Mouse (Mus musculus): ENCODE results near the gene Krtap17-1. TPM values are rescaled to one million over a fixed set of nuclear protein-coding genes. Genes with fewer than 3 reads are reported as not detected.

The Krtap17-1 gene
- polyA plus RNA-seq, 1 experiment from 2014 or later = not detected

- H3K9ac ChIP-seq (ENCODE audit: low read length) = no peak overlapping the region
- 52% methylated on average over 3 of the region's 3 CpGs for WGBS
- H3K4me3 ChIP-seq (ENCODE audit: low read depth, low read length) = no peak overlapping the region
- H3K27me3 ChIP-seq (ENCODE audit: control insufficient read depth, insufficient read depth, low read length) = no peaks in the 10 kb centered on the region
- H3K4me1 ChIP-seq (ENCODE audit: control insufficient read depth, insufficient read depth, low read length) = no peaks in the 10 kb centered on the region
- H3K27ac ChIP-seq (ENCODE audit: low read depth, low read length) = no peak overlapping the region
- H3K36me3 ChIP-seq (ENCODE audit: control insufficient read depth, insufficient read depth, low read length) = no peaks in the 10 kb centered on the region
- no peaks in the 10 kb centered on the region for H3K9me3 ChIP-seq (ENCODE audit: control insufficient read depth, low read length)
- DNase-seq (ENCODE audit: low spot score, missing footprints) (no peak), ATAC-seq (ENCODE audit: low FRiP score) (no peak)
- H3K4me2 ChIP-seq = no peak overlapping the region
These were observed 12.8 kb upstream of the Krtap17-1 start for GRCm38 (mm10) chr11:100006624-100007023.

- Histone ChIP-seq H3K9ac (ENCODE audit: low read length) (no peak overlapping the region), H3K27me3 (ENCODE audit: control insufficient read depth, insufficient read depth, low read length) (no peaks in the 10 kb centered on the region), H3K9me3 (ENCODE audit: control insufficient read depth, low read length) (no peaks in the 10 kb centered on the region), H3K4me1 (ENCODE audit: control insufficient read depth, insufficient read depth, low read length) (no peaks in the 10 kb centered on the region), H3K36me3 (ENCODE audit: control insufficient read depth, insufficient read depth, low read length) (no peaks in the 10 kb centered on the region), H3K4me3 (ENCODE audit: low read depth, low read length) (no peak overlapping the region), H3K27ac (ENCODE audit: low read depth, low read length) (no peak overlapping the region), H3K4me2 (no peak overlapping the region)
- no peak for DNase-seq (ENCODE audit: low spot score, missing footprints)
- 89% methylated on average over 8 of the region's 8 CpGs for WGBS
- ATAC-seq (ENCODE audit: low FRiP score) = no peak
These were observed 12.1 kb upstream of the Krtap17-1 start for GRCm38 (mm10) chr11:100005905-100006304.

GRCm38 (mm10) chr11:100004846-100005245 is 11.1 kb upstream of the Krtap17-1 start:
- no peak overlapping the region for H3K4me2 ChIP-seq
- no peaks in the 10 kb centered on the region for H3K36me3 ChIP-seq (ENCODE audit: control insufficient read depth, insufficient read depth, low read length)
- WGBS = 27% methylated on average over 6 of the region's 6 CpGs
- H3K4me3 ChIP-seq (ENCODE audit: low read depth, low read length) = no peak overlapping the region
- H3K9ac ChIP-seq (ENCODE audit: low read length) = no peak overlapping the region
- H3K9me3 ChIP-seq (ENCODE audit: control insufficient read depth, low read length) = no peaks in the 10 kb centered on the region
- ATAC-seq (ENCODE audit: low FRiP score) (no peak), DNase-seq (ENCODE audit: low spot score, missing footprints) (peak; percentile 84)
- no peak overlapping the region for H3K27ac ChIP-seq (ENCODE audit: low read depth, low read length)
- no peaks in the 10 kb centered on the region for H3K27me3 ChIP-seq (ENCODE audit: control insufficient read depth, insufficient read depth, low read length)
- H3K4me1 ChIP-seq (ENCODE audit: control insufficient read depth, insufficient read depth, low read length) = no peaks in the 10 kb centered on the region

GRCm38 (mm10) chr11:99999091-99999490 is 5.3 kb upstream of the Krtap17-1 start:
- Histone ChIP-seq H3K4me2 (no peak overlapping the region), H3K4me1 (ENCODE audit: control insufficient read depth, insufficient read depth, low read length) (no peaks in the 10 kb centered on the region), H3K36me3 (ENCODE audit: control insufficient read depth, insufficient read depth, low read length) (no peaks in the 10 kb centered on the region), H3K27me3 (ENCODE audit: control insufficient read depth, insufficient read depth, low read length) (no peaks in the 10 kb centered on the region), H3K9me3 (ENCODE audit: control insufficient read depth, low read length) (no peaks in the 10 kb centered on the region), H3K27ac (ENCODE audit: low read depth, low read length) (no peak overlapping the region), H3K4me3 (ENCODE audit: low read depth, low read length) (no peak overlapping the region), H3K9ac (ENCODE audit: low read length) (no peak overlapping the region)
- WGBS = 94% methylated on average over 7 of the region's 7 CpGs
- DNase-seq (ENCODE audit: low spot score, missing footprints) (no peak), ATAC-seq (ENCODE audit: low FRiP score) (no peak)

- DNase-seq (ENCODE audit: low spot score, missing footprints) (no peak), ATAC-seq (ENCODE audit: low FRiP score) (no peak)
- Histone ChIP-seq H3K4me3 (ENCODE audit: low read depth, low read length) (no peak overlapping the region), H3K4me2 (no peak overlapping the region), H3K4me1 (ENCODE audit: control insufficient read depth, insufficient read depth, low read length) (no peaks in the 10 kb centered on the region), H3K9me3 (ENCODE audit: control insufficient read depth, low read length) (no peaks in the 10 kb centered on the region), H3K27ac (ENCODE audit: low read depth, low read length) (no peak overlapping the region), H3K9ac (ENCODE audit: low read length) (no peak overlapping the region), H3K27me3 (ENCODE audit: control insufficient read depth, insufficient read depth, low read length) (no peaks in the 10 kb centered on the region), H3K36me3 (ENCODE audit: control insufficient read depth, insufficient read depth, low read length) (no peaks in the 10 kb centered on the region)
- 74% methylated on average over 4 of the region's 4 CpGs for WGBS
These were observed 529 bp upstream of the Krtap17-1 start for GRCm38 (mm10) chr11:99994384-99994661.

- Histone ChIP-seq H3K27me3 (ENCODE audit: control insufficient read depth, insufficient read depth, low read length) (no peaks in the 10 kb centered on the region), H3K27ac (ENCODE audit: low read depth, low read length) (no peak overlapping the region), H3K4me2 (no peak overlapping the region), H3K36me3 (ENCODE audit: control insufficient read depth, insufficient read depth, low read length) (no peaks in the 10 kb centered on the region), H3K4me3 (ENCODE audit: low read depth, low read length) (no peak overlapping the region), H3K9ac (ENCODE audit: low read length) (no peak overlapping the region), H3K9me3 (ENCODE audit: control insufficient read depth, low read length) (no peaks in the 10 kb centered on the region), H3K4me1 (ENCODE audit: control insufficient read depth, insufficient read depth, low read length) (no peaks in the 10 kb centered on the region)
- DNase-seq (ENCODE audit: low spot score, missing footprints) (no peak), ATAC-seq (ENCODE audit: low FRiP score) (no peak)
- 70% methylated on average over 3 of the region's 3 CpGs for WGBS
These were observed 3.2 kb downstream of the Krtap17-1 start for GRCm38 (mm10) chr11:99990571-99990970.

GRCm38 (mm10) chr11:99989881-99990405 is 3.9 kb downstream of the Krtap17-1 start:
- no peak for DNase-seq (ENCODE audit: low spot score, missing footprints)

GRCm38 (mm10) chr11:99988530-99988929 is 5.3 kb downstream of the Krtap17-1 start:
- Histone ChIP-seq H3K27ac (ENCODE audit: low read depth, low read length) (no peak overlapping the region), H3K4me1 (ENCODE audit: control insufficient read depth, insufficient read depth, low read length) (no peaks in the 10 kb centered on the region), H3K9me3 (ENCODE audit: control insufficient read depth, low read length) (no peaks in the 10 kb centered on the region), H3K9ac (ENCODE audit: low read length) (no peak overlapping the region), H3K4me3 (ENCODE audit: low read depth, low read length) (no peak overlapping the region), H3K4me2 (no peak overlapping the region), H3K27me3 (ENCODE audit: control insufficient read depth, insufficient read depth, low read length) (no peaks in the 10 kb centered on the region), H3K36me3 (ENCODE audit: control insufficient read depth, insufficient read depth, low read length) (no peaks in the 10 kb centered on the region)
- WGBS = 90% methylated on average over 3 of the region's 3 CpGs
- DNase-seq (ENCODE audit: low spot score, missing footprints) (no peak), ATAC-seq (ENCODE audit: low FRiP score) (no peak)

More at GRCm38 (mm10) chr11:99989881-99990405, 3.9 kb downstream of the Krtap17-1 start:
- ATAC-seq (ENCODE audit: low FRiP score) = no peak
- no peaks in the 10 kb centered on the region for H3K9me3 ChIP-seq (ENCODE audit: control insufficient read depth, low read length)
- no peak overlapping the region for H3K9ac ChIP-seq (ENCODE audit: low read length)
- no peaks in the 10 kb centered on the region for H3K36me3 ChIP-seq (ENCODE audit: control insufficient read depth, insufficient read depth, low read length)
- no peak overlapping the region for H3K27ac ChIP-seq (ENCODE audit: low read depth, low read length)
- H3K27me3 ChIP-seq (ENCODE audit: control insufficient read depth, insufficient read depth, low read length) = no peaks in the 10 kb centered on the region
- H3K4me2 ChIP-seq = no peak overlapping the region
- H3K4me1 ChIP-seq (ENCODE audit: control insufficient read depth, insufficient read depth, low read length) = no peaks in the 10 kb centered on the region
- 85% methylated on average over 6 of the region's 6 CpGs for WGBS
- no peak overlapping the region for H3K4me3 ChIP-seq (ENCODE audit: low read depth, low read length)

- no peak for ATAC-seq (ENCODE audit: low FRiP score)
- Histone ChIP-seq H3K36me3 (ENCODE audit: control insufficient read depth, insufficient read depth, low read length) (no peaks in the 10 kb centered on the region), H3K27me3 (ENCODE audit: control insufficient read depth, insufficient read depth, low read length) (no peaks in the 10 kb centered on the region), H3K4me1 (ENCODE audit: control insufficient read depth, insufficient read depth, low read length) (no peaks in the 10 kb centered on the region), H3K9me3 (ENCODE audit: control insufficient read depth, low read length) (no peaks in the 10 kb centered on the region), H3K4me3 (ENCODE audit: low read depth, low read length) (no peak within 1 kb of the TSS), H3K27ac (ENCODE audit: low read depth, low read length) (no peak within 1 kb of the TSS), H3K9ac (ENCODE audit: low read length) (no peak within 1 kb of the TSS), H3K4me2 (no peak within 1 kb of the TSS)
- DNase-seq (ENCODE audit: low spot score, missing footprints) = no peak
- WGBS = 91% methylated on average over 8 of the region's 8 CpGs
These were observed 7.6 kb downstream of the Krtap17-1 start, which contains the start of gene Krtap16-1 for GRCm38 (mm10) chr11:99986180-99986647. Gene Krtap16-1, minus strand, starts transcription at chr11:99986597.

Data from midbrain, embryonic 11.5 days (tissue).